Mouse (Mus musculus): ENCODE data around the gene Mfsd10. TPM values are rescaled to one million over a fixed set of nuclear protein-coding genes. Genes with fewer than 3 reads are reported as not detected.

Mfsd10 gene
- polyA plus RNA-seq, 1 experiment from 2014 or later: 87.7 TPM

GRCm38 (mm10) chr5:34654881-34655280, 17.9 kb upstream of the Mfsd10 start:
- Histone ChIP-seq H3K4me3 (ENCODE audit: low read depth, low read length) (no peak overlapping the region), H3K36me3 (ENCODE audit: control insufficient read depth, insufficient read depth, low read length) (peaks cover 13% of the 10 kb centered on the region; the same call in 1 of the 2 replicates), H3K9me3 (ENCODE audit: control insufficient read depth, low read length) (no peaks in the 10 kb centered on the region), H3K4me2 (ENCODE audit: low read depth, low read length, severe bottlenecking) (no peak overlapping the region), H3K27ac (ENCODE audit: low read depth, low read length) (no peak overlapping the region), H3K27me3 (ENCODE audit: control insufficient read depth, insufficient read depth, low read length) (no peaks in the 10 kb centered on the region), H3K4me1 (replicated peaks; ENCODE audit: control insufficient read depth, insufficient read depth, low read length) (no peaks in the 10 kb centered on the region; the same call in 1 of the 2 replicates), H3K9ac (ENCODE audit: low read length) (no peak overlapping the region)
- ATAC-seq (replicated peaks; ENCODE audit: low FRiP score) (no peak), DNase-seq (ENCODE audit: low spot score) (no peak)
- 94% methylated on average over 9 of the region's 9 CpGs for WGBS

GRCm38 (mm10) chr5:34652961-34653360, 15.9 kb upstream of the Mfsd10 start:
- Histone ChIP-seq H3K4me1 (replicated peaks; ENCODE audit: control insufficient read depth, insufficient read depth, low read length) (no peaks in the 10 kb centered on the region), H3K4me3 (ENCODE audit: low read depth, low read length) (no peak overlapping the region), H3K9me3 (ENCODE audit: control insufficient read depth, low read length) (no peaks in the 10 kb centered on the region), H3K36me3 (ENCODE audit: control insufficient read depth, insufficient read depth, low read length) (peaks cover 13% of the 10 kb centered on the region; the same call in 1 of the 2 replicates), H3K27me3 (ENCODE audit: control insufficient read depth, insufficient read depth, low read length) (no peaks in the 10 kb centered on the region), H3K4me2 (ENCODE audit: low read depth, low read length, severe bottlenecking) (no peak overlapping the region), H3K9ac (ENCODE audit: low read length) (no peak overlapping the region), H3K27ac (ENCODE audit: low read depth, low read length) (no peak overlapping the region)
- DNase-seq (ENCODE audit: low spot score) (no peak), ATAC-seq (replicated peaks; ENCODE audit: low FRiP score) (no peak)
- 95% methylated on average over 5 of the region's 5 CpGs for WGBS

GRCm38 (mm10) chr5:34647581-34647980, 10.6 kb upstream of the Mfsd10 start:
- no peaks in the 10 kb centered on the region for H3K9me3 ChIP-seq (ENCODE audit: control insufficient read depth, low read length)
- no peak for ATAC-seq (replicated peaks; ENCODE audit: low FRiP score)
- no peak overlapping the region for H3K4me3 ChIP-seq (ENCODE audit: low read depth, low read length)
- no peaks in the 10 kb centered on the region for H3K4me1 ChIP-seq (replicated peaks; ENCODE audit: control insufficient read depth, insufficient read depth, low read length)
- peak; percentile 84 for DNase-seq (ENCODE audit: low spot score)
- no peak overlapping the region for H3K4me2 ChIP-seq (ENCODE audit: low read depth, low read length, severe bottlenecking)
- peaks cover 8% of the 10 kb centered on the region; the same call in 1 of the 2 replicates for H3K36me3 ChIP-seq (ENCODE audit: control insufficient read depth, insufficient read depth, low read length)
- no peak overlapping the region for H3K9ac ChIP-seq (ENCODE audit: low read length)
- no peak overlapping the region for H3K27ac ChIP-seq (ENCODE audit: low read depth, low read length)
- WGBS: 45% methylated on average over 4 of the region's 4 CpGs
- H3K27me3 ChIP-seq (ENCODE audit: control insufficient read depth, insufficient read depth, low read length): no peaks in the 10 kb centered on the region

GRCm38 (mm10) chr5:34642932-34643331, 5.9 kb upstream of the Mfsd10 start:
- DNase-seq (ENCODE audit: low spot score): peak; percentile 52

GRCm38 (mm10) chr5:34641991-34642390, 5.0 kb upstream of the Mfsd10 start:
- WGBS: 91% methylated on average over 3 of the region's 3 CpGs
- Histone ChIP-seq H3K27ac (ENCODE audit: low read depth, low read length) (no peak overlapping the region), H3K9me3 (ENCODE audit: control insufficient read depth, low read length) (no peaks in the 10 kb centered on the region), H3K4me3 (ENCODE audit: low read depth, low read length) (no peak overlapping the region), H3K4me1 (replicated peaks; ENCODE audit: control insufficient read depth, insufficient read depth, low read length) (0 out of 2 replicates have a peak, but pooled peaks cover 2% of the 10 kb centered on the region), H3K27me3 (ENCODE audit: control insufficient read depth, insufficient read depth, low read length) (no peaks in the 10 kb centered on the region), H3K9ac (ENCODE audit: low read length) (no peak overlapping the region), H3K4me2 (ENCODE audit: low read depth, low read length, severe bottlenecking) (no peak overlapping the region), H3K36me3 (ENCODE audit: control insufficient read depth, insufficient read depth, low read length) (peaks cover 4% of the 10 kb centered on the region; the same call in 1 of the 2 replicates)
- ATAC-seq (replicated peaks; ENCODE audit: low FRiP score) (no peak), DNase-seq (ENCODE audit: low spot score) (no peak)

More at GRCm38 (mm10) chr5:34642932-34643331, 5.9 kb upstream of the Mfsd10 start:
- no peak overlapping the region for H3K9ac ChIP-seq (ENCODE audit: low read length)
- H3K9me3 ChIP-seq (ENCODE audit: control insufficient read depth, low read length): no peaks in the 10 kb centered on the region
- 0 out of 2 replicates have a peak, but pooled peaks have one; percentile 44 for ATAC-seq (replicated peaks; ENCODE audit: low FRiP score)
- H3K27ac ChIP-seq (ENCODE audit: low read depth, low read length): no peak overlapping the region
- H3K4me1 ChIP-seq (replicated peaks; ENCODE audit: control insufficient read depth, insufficient read depth, low read length): no peaks in the 10 kb centered on the region
- H3K27me3 ChIP-seq (ENCODE audit: control insufficient read depth, insufficient read depth, low read length): no peaks in the 10 kb centered on the region
- H3K4me3 ChIP-seq (ENCODE audit: low read depth, low read length): no peak overlapping the region
- peaks cover 4% of the 10 kb centered on the region; the same call in 1 of the 2 replicates for H3K36me3 ChIP-seq (ENCODE audit: control insufficient read depth, insufficient read depth, low read length)
- WGBS: 64% methylated on average over 5 of the region's 5 CpGs
- H3K4me2 ChIP-seq (ENCODE audit: low read depth, low read length, severe bottlenecking): no peak overlapping the region

- H3K9ac ChIP-seq (ENCODE audit: low read length): peak overlapping the region; percentile 20; the same call in 1 of the 2 replicates
- H3K27ac ChIP-seq (ENCODE audit: low read depth, low read length): no peak overlapping the region
Measured at GRCm38 (mm10) chr5:34637591-34638156, 662 bp upstream of the Mfsd10 start.

GRCm38 (mm10) chr5:34635665-34636192, 1.3 kb downstream of the Mfsd10 start:
- Histone ChIP-seq H3K9ac (ENCODE audit: low read length) (peak overlapping the region; percentile 80; the same call in 1 of the 2 replicates), H3K27ac (ENCODE audit: low read depth, low read length) (no peak overlapping the region), H3K4me3 (ENCODE audit: low read depth, low read length) (peak overlapping the region; percentile 51), H3K4me1 (replicated peaks; ENCODE audit: control insufficient read depth, insufficient read depth, low read length) (0 out of 2 replicates have a peak, but pooled peaks cover 2% of the 10 kb centered on the region), H3K36me3 (ENCODE audit: control insufficient read depth, insufficient read depth, low read length) (peaks cover 2% of the 10 kb centered on the region; the same call in 1 of the 2 replicates), H3K4me2 (ENCODE audit: low read depth, low read length, severe bottlenecking) (peak overlapping the region; percentile 94), H3K27me3 (ENCODE audit: control insufficient read depth, insufficient read depth, low read length) (no peaks in the 10 kb centered on the region), H3K9me3 (ENCODE audit: control insufficient read depth, low read length) (no peaks in the 10 kb centered on the region)
- DNase-seq (ENCODE audit: low spot score) (no peak), ATAC-seq (replicated peaks; ENCODE audit: low FRiP score) (no peak)
- WGBS: 58% methylated on average over 10 of the region's 10 CpGs

More at GRCm38 (mm10) chr5:34637591-34638156, 662 bp upstream of the Mfsd10 start:
- Histone ChIP-seq H3K4me3 (ENCODE audit: low read depth, low read length) (no peak overlapping the region), H3K4me1 (replicated peaks; ENCODE audit: control insufficient read depth, insufficient read depth, low read length) (0 out of 2 replicates have a peak, but pooled peaks cover 2% of the 10 kb centered on the region), H3K27me3 (ENCODE audit: control insufficient read depth, insufficient read depth, low read length) (no peaks in the 10 kb centered on the region), H3K4me2 (ENCODE audit: low read depth, low read length, severe bottlenecking) (no peak overlapping the region), H3K36me3 (ENCODE audit: control insufficient read depth, insufficient read depth, low read length) (no peaks in the 10 kb centered on the region; the same call in 1 of the 2 replicates), H3K9me3 (ENCODE audit: control insufficient read depth, low read length) (no peaks in the 10 kb centered on the region)
- 83% methylated on average over 7 of the region's 7 CpGs for WGBS
- ATAC-seq (replicated peaks; ENCODE audit: low FRiP score) (no peak), DNase-seq (ENCODE audit: low spot score) (no peak)

GRCm38 (mm10) chr5:34634746-34635400, 2.1 kb downstream of the Mfsd10 start:
- DNase-seq (ENCODE audit: low spot score) (no peak), ATAC-seq (replicated peaks; ENCODE audit: low FRiP score) (no peak)
- WGBS: 92% methylated on average over 13 of the region's 13 CpGs
- Histone ChIP-seq H3K27ac (ENCODE audit: low read depth, low read length) (no peak overlapping the region), H3K9ac (ENCODE audit: low read length) (no peak overlapping the region), H3K9me3 (ENCODE audit: control insufficient read depth, low read length) (no peaks in the 10 kb centered on the region), H3K4me2 (ENCODE audit: low read depth, low read length, severe bottlenecking) (no peak overlapping the region), H3K27me3 (ENCODE audit: control insufficient read depth, insufficient read depth, low read length) (no peaks in the 10 kb centered on the region), H3K4me3 (ENCODE audit: low read depth, low read length) (no peak overlapping the region), H3K36me3 (ENCODE audit: control insufficient read depth, insufficient read depth, low read length) (peaks cover 3% of the 10 kb centered on the region; the same call in 1 of the 2 replicates), H3K4me1 (replicated peaks; ENCODE audit: control insufficient read depth, insufficient read depth, low read length) (0 out of 2 replicates have a peak, but pooled peaks cover 2% of the 10 kb centered on the region)

Measured in forebrain, embryonic 11.5 days (tissue).